Mouse (Mus musculus): ENCODE measurements around the gene CN725425. TPM values are rescaled to one million over a fixed set of nuclear protein-coding genes. Genes with fewer than 3 reads are reported as not detected.

CN725425 gene
- total and polyA plus RNA-seq, 3 experiments, result not detected

DNA sequence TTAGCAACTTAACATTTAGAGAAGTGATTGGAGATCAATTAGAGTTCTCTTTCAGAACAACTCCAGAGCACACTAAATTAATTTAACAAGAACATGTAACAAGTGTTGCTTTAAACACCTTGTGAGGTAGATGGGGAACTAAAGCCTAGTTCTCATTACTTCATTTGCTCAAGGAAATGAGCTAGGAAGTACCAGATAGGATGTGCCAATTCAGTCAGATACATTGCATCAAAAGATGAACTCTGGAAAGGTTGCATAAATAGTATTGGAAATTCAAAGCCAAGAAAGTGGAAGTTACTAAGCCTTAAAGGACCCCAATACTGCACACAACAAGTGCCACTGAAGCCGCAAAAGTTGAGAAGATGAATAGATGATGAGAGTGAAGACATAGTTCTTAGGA lies 3.2 kb downstream of the CN725425 start:
- DNase-seq (ENCODE audit: low spot score) (no peak), ATAC-seq (ENCODE audit: extremely low read depth, insufficient number of reproducible peaks, low FRiP score, poor library complexity, severe bottlenecking) (no peak)
- Histone ChIP-seq H3K4me1 (ENCODE audit: insufficient read depth, low read depth, low read length) (no peaks in the 10 kb centered on the region), H3K4me3 (ENCODE audit: low read depth, low read length) (no peak overlapping the region), H3K36me3 (replicated peaks) (no peaks in the 10 kb centered on the region), H3K9me3 (replicated peaks) (peaks cover 11% of the 10 kb centered on the region), H3K27me3 (ENCODE audit: insufficient read depth, low read length) (no peaks in the 10 kb centered on the region)
- TF ChIP-seq GATA1 (IDR thresholded peaks at IDR 0.05; ENCODE audit: borderline replicate concordance, low read length), result no peak
- TF ChIP-seq GATA2 (IDR thresholded peaks at IDR 0.05; ENCODE audit: borderline replicate concordance, low read depth, low read length), result no peak
- TF ChIP-seq TAL1 (conservative IDR thresholded peaks at IDR 0.05; ENCODE audit: low read depth, low read length), result no peak
- no peak for TF ChIP-seq POLR2AphosphoS5 (IDR thresholded peaks at IDR 0.05; ENCODE audit: insufficient replicate concordance, low read depth, low read length)
- TF ChIP-seq CTCF (IDR thresholded peaks at IDR 0.05; ENCODE audit: low read depth, low read length), result no peak

DNA sequence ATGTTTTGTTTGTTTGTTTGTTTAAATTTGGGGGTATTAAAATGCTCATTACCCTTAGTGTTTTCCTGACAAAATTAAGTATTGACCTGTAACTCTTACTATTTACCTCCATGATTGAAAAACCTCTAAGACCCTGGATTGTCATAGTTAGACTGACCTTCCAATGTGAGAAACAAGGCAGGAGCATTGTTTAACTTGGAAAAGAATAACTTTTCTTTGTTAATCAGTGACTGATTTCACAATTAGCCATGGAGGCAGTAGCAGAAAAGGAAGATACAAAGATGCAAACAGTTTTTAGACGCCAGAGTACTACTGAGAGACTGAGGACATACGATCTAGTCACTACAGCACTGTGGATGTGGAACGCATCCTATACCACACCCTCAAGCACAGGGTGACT lies 4.2 kb downstream of the CN725425 start:
- ATAC-seq (ENCODE audit: extremely low read depth, insufficient number of reproducible peaks, low FRiP score, poor library complexity, severe bottlenecking), result no peak

DNA sequence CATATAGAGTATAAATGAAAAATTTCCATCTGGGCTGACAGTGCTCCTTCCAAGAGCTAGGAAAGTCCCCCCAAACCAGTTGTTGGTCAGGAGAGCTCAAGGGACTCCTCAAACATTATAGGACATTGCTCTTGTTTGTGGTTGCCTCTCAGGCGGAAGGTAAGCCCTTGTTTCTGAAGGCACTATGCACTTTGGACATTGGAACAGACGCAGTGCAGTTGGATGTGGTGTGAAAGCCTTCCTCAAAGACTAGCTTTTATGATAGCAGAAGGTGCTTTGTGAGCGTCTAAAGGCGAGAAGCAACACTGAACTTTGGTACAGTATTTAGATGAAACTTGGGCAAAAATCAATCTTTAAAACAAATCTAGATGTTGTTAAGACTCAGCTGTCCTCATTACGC lies 7.2 kb downstream of the CN725425 start:
- Histone ChIP-seq H3K4me1 (ENCODE audit: insufficient read depth, low read depth, low read length) (no peaks in the 10 kb centered on the region), H3K9me3 (replicated peaks) (peaks cover 9% of the 10 kb centered on the region), H3K4me3 (ENCODE audit: low read depth, low read length) (no peak overlapping the region), H3K27me3 (ENCODE audit: insufficient read depth, low read length) (no peaks in the 10 kb centered on the region), H3K36me3 (replicated peaks) (no peaks in the 10 kb centered on the region)
- ATAC-seq (ENCODE audit: extremely low read depth, insufficient number of reproducible peaks, low FRiP score, poor library complexity, severe bottlenecking), result no peak
- TF ChIP-seq GATA1 (IDR thresholded peaks at IDR 0.05; ENCODE audit: borderline replicate concordance, low read length) (no peak), POLR2AphosphoS5 (IDR thresholded peaks at IDR 0.05; ENCODE audit: insufficient replicate concordance, low read depth, low read length) (no peak), GATA2 (IDR thresholded peaks at IDR 0.05; ENCODE audit: borderline replicate concordance, low read depth, low read length) (no peak), TAL1 (conservative IDR thresholded peaks at IDR 0.05; ENCODE audit: low read depth, low read length) (no peak), CTCF (IDR thresholded peaks at IDR 0.05; ENCODE audit: low read depth, low read length) (no peak)
- no peak for DNase-seq (ENCODE audit: low spot score)

More for the DNA sequence above, 4.2 kb downstream of the CN725425 start:
- no peaks in the 10 kb centered on the region for H3K36me3 ChIP-seq (replicated peaks)
- H3K9me3 ChIP-seq (replicated peaks), result peaks cover 13% of the 10 kb centered on the region
- no peaks in the 10 kb centered on the region for H3K27me3 ChIP-seq (ENCODE audit: insufficient read depth, low read length)
- H3K4me3 ChIP-seq (ENCODE audit: low read depth, low read length), result no peak overlapping the region
- DNase-seq (ENCODE audit: low spot score), result no peak
- H3K4me1 ChIP-seq (ENCODE audit: insufficient read depth, low read depth, low read length), result no peaks in the 10 kb centered on the region
- TF ChIP-seq GATA2 (IDR thresholded peaks at IDR 0.05; ENCODE audit: borderline replicate concordance, low read depth, low read length), result no peak
- TF ChIP-seq POLR2AphosphoS5 (IDR thresholded peaks at IDR 0.05; ENCODE audit: insufficient replicate concordance, low read depth, low read length), result no peak
- TF ChIP-seq GATA1 (IDR thresholded peaks at IDR 0.05; ENCODE audit: borderline replicate concordance, low read length), result no peak
- TF ChIP-seq CTCF (IDR thresholded peaks at IDR 0.05; ENCODE audit: low read depth, low read length), result no peak
- no peak for TF ChIP-seq TAL1 (conservative IDR thresholded peaks at IDR 0.05; ENCODE audit: low read depth, low read length)

DNA sequence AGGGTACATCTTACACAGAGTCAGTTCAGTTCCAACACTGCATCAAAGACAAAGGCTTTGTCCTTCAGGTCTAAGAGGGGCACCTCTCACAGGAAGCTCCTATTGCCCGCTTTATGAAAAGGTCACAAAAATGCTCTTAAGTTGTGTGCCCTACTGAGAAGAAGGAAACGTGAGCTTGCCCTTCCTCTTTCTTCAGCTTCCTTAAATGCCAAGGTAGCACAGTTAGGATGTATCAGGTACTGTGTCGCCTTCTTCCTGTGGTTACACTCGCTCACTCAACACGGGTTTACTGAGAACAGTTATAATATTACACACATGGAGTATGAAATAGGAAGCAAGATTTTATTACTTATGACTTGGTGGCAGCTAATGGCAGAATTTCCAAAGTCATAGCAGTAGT lies 38.0 kb downstream of the CN725425 start:
- H3K4me1 ChIP-seq (ENCODE audit: insufficient read depth, low read depth, low read length), result no peaks in the 10 kb centered on the region
- TF ChIP-seq GATA2 (IDR thresholded peaks at IDR 0.05; ENCODE audit: borderline replicate concordance, low read depth, low read length) (no peak), POLR2AphosphoS5 (IDR thresholded peaks at IDR 0.05; ENCODE audit: insufficient replicate concordance, low read depth, low read length) (no peak)
- no peaks in the 10 kb centered on the region for H3K36me3 ChIP-seq (replicated peaks)
- DNase-seq (ENCODE audit: low spot score) (no peak), ATAC-seq (ENCODE audit: extremely low read depth, insufficient number of reproducible peaks, low FRiP score, poor library complexity, severe bottlenecking) (no peak)
- peaks cover 14% of the 10 kb centered on the region for H3K9me3 ChIP-seq (replicated peaks)
- H3K27me3 ChIP-seq (ENCODE audit: insufficient read depth, low read length), result no peaks in the 10 kb centered on the region
- H3K4me3 ChIP-seq (ENCODE audit: low read depth, low read length), result no peak overlapping the region

DNA sequence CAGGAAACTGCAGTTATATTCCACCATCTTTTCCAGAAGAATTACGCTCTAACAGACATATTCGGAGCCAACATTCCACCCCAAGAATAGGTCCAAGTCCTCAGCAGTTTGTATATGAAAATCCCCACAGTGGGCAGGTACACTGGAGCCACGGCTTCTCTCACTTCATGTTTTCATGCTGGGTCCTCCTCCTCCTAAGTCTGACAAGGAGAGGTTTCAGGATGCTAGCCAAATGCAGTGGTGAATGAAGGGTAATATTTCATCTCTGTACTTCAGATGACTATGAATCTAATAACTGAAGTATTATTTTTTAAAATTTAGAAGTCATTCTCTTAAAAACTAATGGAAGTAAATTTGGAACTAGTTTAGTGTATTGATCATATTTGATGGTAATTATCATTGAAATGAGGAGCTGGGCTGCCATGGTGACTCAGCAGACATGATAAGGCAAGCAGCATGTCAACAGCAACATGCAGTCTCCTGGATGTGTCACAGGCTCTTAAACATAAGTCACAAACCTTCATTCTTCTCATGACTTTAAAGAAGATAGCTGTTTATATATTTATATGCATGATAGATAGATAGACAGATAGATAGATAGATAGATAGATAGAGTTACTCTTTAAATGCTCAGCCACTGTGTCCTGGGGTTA lies 41.5 kb downstream of the CN725425 start:
- no peak for DNase-seq (ENCODE audit: low spot score)
- Histone ChIP-seq H3K9me3 (replicated peaks) (peaks cover 9% of the 10 kb centered on the region), H3K4me1 (ENCODE audit: insufficient read depth, low read depth, low read length) (no peaks in the 10 kb centered on the region), H3K27me3 (ENCODE audit: insufficient read depth, low read length) (no peaks in the 10 kb centered on the region), H3K4me3 (ENCODE audit: low read depth, low read length) (no peak overlapping the region), H3K36me3 (replicated peaks) (no peaks in the 10 kb centered on the region)
- ATAC-seq (ENCODE audit: extremely low read depth, insufficient number of reproducible peaks, low FRiP score, poor library complexity, severe bottlenecking), result no peak
- TF ChIP-seq TAL1 (conservative IDR thresholded peaks at IDR 0.05; ENCODE audit: low read depth, low read length) (no peak), CTCF (IDR thresholded peaks at IDR 0.05; ENCODE audit: low read depth, low read length) (no peak), GATA1 (IDR thresholded peaks at IDR 0.05; ENCODE audit: borderline replicate concordance, low read length) (no peak), GATA2 (IDR thresholded peaks at IDR 0.05; ENCODE audit: borderline replicate concordance, low read depth, low read length) (no peak), POLR2AphosphoS5 (IDR thresholded peaks at IDR 0.05; ENCODE audit: insufficient replicate concordance, low read depth, low read length) (no peak)

DNA sequence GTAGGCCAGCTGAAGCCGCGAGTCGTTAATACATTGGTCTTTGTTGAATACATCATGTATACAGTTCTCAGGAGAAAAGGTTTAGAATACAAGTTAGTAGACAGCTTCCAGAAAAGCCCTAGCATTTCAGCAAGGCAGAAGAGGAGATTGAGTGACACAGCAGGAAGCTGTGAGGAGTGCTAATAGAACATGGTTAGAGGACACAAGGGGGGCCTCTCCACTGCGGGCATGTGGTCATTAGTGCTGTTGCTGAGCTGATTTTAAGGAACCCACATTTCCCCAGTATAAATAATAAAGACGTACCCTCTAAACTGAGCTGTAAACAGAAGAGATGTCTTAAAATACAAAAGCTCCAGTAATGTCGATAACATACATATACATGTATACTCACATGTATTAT lies 51.5 kb downstream of the CN725425 start:
- TF ChIP-seq CTCF (IDR thresholded peaks at IDR 0.05; ENCODE audit: low read depth, low read length) (no peak), GATA1 (IDR thresholded peaks at IDR 0.05; ENCODE audit: borderline replicate concordance, low read length) (no peak), GATA2 (IDR thresholded peaks at IDR 0.05; ENCODE audit: borderline replicate concordance, low read depth, low read length) (no peak)
- ATAC-seq (ENCODE audit: extremely low read depth, insufficient number of reproducible peaks, low FRiP score, poor library complexity, severe bottlenecking) (no peak), DNase-seq (ENCODE audit: low spot score) (no peak)
- H3K4me3 ChIP-seq (ENCODE audit: low read depth, low read length), result no peak overlapping the region
- no peaks in the 10 kb centered on the region for H3K36me3 ChIP-seq (replicated peaks)
- no peaks in the 10 kb centered on the region for H3K27me3 ChIP-seq (ENCODE audit: insufficient read depth, low read length)
- H3K4me1 ChIP-seq (ENCODE audit: insufficient read depth, low read depth, low read length), result no peaks in the 10 kb centered on the region
- H3K9me3 ChIP-seq (replicated peaks), result peaks cover 28% of the 10 kb centered on the region

Measured in G1E (cell line).